Mouse (Mus musculus): ENCODE measurements around the gene Cxcl9.

Gene Cxcl9

DNA sequence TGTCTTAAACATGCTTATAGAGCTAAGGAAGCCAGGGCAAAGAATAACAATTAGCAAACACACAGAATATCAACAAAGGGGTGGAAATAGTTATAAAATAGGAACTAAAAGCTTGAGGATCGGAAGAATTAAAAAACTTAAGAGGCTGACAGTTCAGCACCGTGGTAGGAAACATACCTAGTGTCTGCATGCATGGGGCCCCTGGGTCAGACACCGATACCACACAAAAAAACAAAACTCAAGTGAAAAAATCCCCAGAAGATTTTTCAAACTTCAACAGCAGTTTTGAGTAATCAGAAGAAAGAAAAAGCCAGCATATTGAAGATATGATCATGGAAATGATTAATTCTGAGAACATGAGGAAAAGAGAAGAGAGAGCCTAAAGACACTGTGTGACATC, 8.9 kb upstream of the Cxcl9 start:
- no peak for DNase-seq (ENCODE audit: low read depth)

- DNase-seq (ENCODE audit: low read depth): no peak
These were observed 4.5 kb upstream of the Cxcl9 start for GRCm38 (mm10) chr5:92332359-92332840.

DNA sequence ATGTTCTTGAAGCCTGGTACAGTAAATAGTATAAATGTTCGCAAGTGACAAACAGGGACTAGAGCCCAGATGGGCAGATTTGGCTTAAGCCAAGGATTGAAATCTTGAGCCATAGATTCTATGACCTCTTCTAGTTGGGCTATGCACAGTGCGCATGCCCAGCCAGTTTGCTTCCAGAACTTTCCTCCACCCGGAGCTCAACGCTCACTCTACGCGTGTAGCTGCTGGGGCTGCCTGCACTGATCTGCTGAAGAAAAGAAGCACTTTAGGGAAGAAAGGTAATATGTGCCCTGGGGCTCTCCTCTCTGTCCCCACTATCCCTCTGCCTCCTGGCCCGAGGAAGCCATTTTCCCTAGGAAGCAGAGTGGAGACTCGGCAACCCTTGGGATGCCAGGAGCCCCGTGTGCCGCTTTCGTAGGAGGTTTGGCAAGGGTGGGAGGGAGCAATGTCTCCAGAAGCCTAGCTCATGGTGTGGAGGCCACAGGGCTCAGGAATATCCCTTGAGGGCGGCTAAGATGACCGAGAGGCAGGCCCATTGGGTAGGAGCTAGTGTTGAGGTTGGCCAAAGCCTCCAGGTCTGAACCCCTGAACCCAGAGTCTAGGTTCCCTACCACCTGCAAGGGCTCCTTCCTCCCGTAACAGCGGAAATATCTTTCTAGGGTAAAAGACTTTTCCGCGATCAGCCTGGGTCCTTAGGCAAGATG, 3.9 kb upstream of the Cxcl9 start, which contains the start of gene Art3:
Art3 (plus strand) TSS at position 193 of the 704 bp plus-strand sequence.
- DNase-seq (ENCODE audit: low read depth): no peak

DNA sequence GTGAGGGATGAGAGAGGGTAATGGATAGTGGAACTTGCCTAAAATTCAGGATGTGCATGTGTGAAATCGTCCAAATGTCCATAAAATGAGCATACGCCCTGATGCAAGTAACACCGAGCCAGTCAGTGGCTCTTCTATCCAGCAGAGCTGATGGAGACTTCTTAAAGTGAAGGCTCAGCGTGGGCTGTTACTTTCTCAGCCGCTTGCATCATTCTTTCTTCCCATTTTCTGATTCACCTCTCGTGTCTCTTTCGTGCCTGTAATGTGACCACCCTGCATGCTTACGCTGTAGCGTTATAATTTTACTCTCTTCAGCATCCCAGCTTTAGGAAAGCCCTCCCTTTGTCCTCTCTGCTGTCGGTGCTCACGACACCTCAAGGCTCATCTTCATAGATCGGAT, 3.2 kb upstream of the Cxcl9 start:
- no peak for DNase-seq (ENCODE audit: low read depth)

DNA sequence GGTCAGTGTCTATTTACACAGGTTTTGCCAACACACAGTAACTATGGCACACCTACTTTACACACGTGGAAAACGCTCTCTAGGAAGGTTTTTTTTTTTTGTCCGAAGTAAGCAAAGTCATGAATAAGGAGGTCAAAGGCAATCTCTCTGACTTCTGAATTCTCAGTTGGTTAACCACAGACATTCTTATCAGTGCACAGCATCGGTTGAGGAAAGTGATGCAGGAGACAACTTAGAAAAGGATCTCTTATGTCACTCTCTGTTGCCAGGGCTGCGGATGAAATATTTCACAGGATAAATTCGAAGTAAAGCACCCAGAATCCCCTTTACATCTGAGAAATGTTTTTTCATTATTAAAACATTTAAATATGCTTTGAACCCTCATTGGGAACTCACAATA, 512 bp downstream of the Cxcl9 start:
- DNase-seq (ENCODE audit: low read depth): peak; percentile 19

DNA sequence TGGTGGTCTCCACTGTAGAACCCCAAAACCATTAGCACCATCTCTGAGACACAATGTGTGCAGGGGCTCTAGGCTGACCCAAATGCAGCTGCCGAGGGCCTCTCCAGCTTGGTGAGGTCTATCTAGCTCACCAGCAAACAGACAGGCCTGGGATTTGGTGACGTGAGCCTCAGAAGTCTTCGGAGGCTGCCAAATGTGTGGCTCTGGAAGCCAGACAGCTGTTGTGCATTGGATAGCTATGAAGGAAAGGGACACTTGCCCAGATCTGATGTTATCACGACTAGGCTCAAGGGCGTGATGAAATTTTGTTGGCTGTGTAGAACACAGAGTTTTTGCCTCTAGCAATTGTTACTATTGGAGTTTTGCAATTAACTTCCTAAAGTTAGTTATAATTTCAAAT, 4.6 kb downstream of the Cxcl9 start:
- DNase-seq (ENCODE audit: low read depth): no peak

- DNase-seq (ENCODE audit: low read depth): no peak
These were observed 5.3 kb downstream of the Cxcl9 start for GRCm38 (mm10) chr5:92322612-92323011.

DNA sequence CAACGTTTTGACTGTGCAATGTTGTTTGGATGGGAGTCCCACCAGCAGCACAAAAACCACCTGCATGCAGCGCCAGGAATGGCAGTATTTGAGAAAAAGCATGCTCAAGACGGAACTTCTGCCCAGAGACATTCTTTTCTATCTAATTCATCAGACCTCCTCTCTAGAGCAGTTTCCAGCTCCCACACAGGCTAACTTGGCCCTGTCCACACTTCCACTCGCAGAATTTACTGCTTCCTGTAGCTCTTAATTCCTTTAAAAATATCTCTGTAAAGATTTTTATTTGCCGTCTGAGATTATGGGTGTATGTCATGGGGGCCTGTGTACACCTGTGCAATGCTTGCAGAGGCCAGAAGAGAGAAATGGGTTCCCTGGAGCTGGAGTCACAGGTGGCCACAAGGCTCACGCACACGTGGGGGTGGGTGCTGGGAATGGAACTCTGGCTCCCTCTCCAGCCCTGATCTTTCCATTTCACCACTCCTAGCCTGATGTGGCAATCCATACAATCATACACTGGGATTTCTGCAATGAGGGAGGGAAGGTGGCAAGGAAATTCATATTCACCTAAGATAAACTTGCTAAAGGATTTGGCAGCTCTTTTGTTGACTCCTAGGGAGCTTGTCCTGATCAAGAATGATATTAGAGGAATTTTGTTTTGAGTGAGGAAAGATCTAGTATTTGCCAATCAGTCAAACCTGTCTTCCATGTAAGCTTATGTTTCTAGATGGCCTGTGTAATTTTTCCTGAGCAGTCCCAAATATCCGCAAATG, 6.1 kb downstream of the Cxcl9 start:
- no peak for DNase-seq (ENCODE audit: low read depth)

DNA sequence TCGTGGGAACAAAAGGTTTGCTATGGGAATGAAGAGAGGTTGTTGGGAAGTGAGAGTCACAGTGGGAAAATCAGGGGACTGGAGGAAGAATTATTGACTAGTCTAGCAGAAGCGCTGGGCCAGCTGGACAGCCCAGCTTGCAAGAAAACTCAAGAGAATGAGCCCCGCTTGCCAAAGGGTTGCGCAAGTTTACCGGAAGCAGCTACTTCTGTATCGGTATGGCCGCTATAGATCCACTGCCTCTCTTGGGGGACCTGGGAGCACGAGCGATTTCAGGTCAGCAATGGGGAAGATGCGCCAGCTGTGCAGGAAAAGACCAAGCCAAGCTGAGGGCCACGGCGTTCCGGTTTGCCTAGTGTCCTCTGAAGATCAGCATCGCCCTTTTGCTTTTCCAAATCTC, 9.3 kb downstream of the Cxcl9 start:
- no peak for DNase-seq (ENCODE audit: low read depth)

DNA sequence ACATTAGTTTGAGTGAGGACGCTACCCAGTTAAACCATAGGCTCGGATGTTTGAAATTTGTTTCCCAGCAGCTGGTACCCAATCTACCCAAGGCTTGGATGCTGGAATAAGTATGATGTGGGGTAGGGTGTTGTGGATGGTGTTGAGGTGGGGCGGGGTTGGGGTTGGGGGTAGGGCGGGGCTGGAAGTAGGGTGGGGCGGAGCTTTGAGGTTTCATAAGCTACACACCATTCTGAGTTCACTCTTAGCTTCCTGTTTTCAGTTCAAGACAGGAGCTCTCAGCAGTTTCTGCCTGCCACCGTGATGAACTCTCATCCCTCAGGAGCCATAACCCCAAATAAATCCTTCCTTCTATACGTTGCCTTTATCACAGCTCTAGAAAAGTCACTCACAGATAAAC, 9.8 kb downstream of the Cxcl9 start:
- no peak for DNase-seq (ENCODE audit: low read depth)

- DNase-seq (ENCODE audit: low read depth): no peak
These were observed 14.1 kb downstream of the Cxcl9 start for GRCm38 (mm10) chr5:92313776-92314175.

- peak; percentile 92 for DNase-seq (ENCODE audit: low read depth)
These were observed 15.7 kb downstream of the Cxcl9 start for GRCm38 (mm10) chr5:92312046-92312715.

- peak; percentile 94 for DNase-seq (ENCODE audit: low read depth)
These were observed 18.0 kb downstream of the Cxcl9 start, which contains the start of gene Sdad1 for GRCm38 (mm10) chr5:92309681-92310511. TSS of gene Sdad1 (minus strand) at chr5:92310479.

GRCm38 (mm10) chr5:92304291-92304690, 23.6 kb downstream of the Cxcl9 start:
- DNase-seq (ENCODE audit: low read depth): no peak

- DNase-seq (ENCODE audit: low read depth): no peak
These were observed 25.6 kb downstream of the Cxcl9 start for GRCm38 (mm10) chr5:92302149-92302840.

- no peak for DNase-seq (ENCODE audit: low read depth)
These were observed 33.4 kb downstream of the Cxcl9 start for GRCm38 (mm10) chr5:92294525-92294924.

- DNase-seq (ENCODE audit: low read depth): no peak
These were observed 36.0 kb downstream of the Cxcl9 start for GRCm38 (mm10) chr5:92291652-92292414.

GRCm38 (mm10) chr5:92287840-92288239, 40.0 kb downstream of the Cxcl9 start:
- DNase-seq (ENCODE audit: low read depth): no peak

DNA sequence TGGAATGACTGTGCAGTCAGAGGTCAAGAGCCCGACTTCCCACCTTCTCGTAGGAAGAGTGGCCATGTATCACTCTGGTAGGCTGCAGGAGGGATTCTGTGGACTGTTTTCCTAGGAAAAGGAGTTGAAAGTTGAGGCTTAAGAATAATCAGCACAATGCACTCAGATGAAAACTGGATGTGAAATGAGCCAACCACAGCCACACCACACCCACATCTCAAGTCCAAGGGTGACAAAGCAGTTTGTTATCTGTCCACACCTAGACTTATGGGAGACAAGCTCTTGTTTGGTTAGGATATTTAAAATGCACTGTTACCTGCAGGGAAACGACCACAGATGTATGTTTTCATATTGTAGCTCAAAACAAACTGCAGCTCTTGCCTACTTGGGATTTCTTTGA, 44.8 kb downstream of the Cxcl9 start:
- DNase-seq (ENCODE audit: low read depth): no peak

DNA sequence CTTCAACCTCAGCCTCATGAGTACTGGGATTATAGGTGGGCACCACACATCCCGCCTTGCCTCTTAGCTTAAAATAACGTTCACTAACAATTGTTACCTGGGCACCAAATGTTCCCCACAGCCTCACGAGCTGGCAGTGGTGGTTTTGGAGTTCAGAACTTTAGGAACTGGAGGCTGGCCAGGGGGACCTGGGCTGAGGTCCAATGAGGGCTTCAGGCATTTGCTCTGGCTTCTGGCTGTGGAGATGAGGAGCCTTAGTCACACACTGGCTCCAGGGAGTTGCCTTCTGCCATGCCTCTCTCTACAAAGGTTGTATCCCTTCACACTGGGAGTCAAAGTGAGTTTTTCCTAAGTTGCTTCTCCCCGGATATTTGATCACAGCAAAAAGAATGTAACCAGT, 45.3 kb downstream of the Cxcl9 start:
- DNase-seq (ENCODE audit: low read depth): no peak

Measured in naive thymus-derived CD4-positive, alpha-beta T cell, adult 2 months (primary cell).